Mouse (Mus musculus) heart, postnatal 14 days (tissue): ENCODE results near the gene Lrch1. TPM values are rescaled to one million over a fixed set of nuclear protein-coding genes. Genes with fewer than 3 reads are reported as not detected.

ENCODE experiments used
- DNase-seq, 2 experiments: peaks; one replicate each; pipeline ENCODE4 v3.0.0; 2021 to 2022
- intact Hi-C: fragments of 180-260 bp; cut with DNase I; formaldehyde crosslinking; loops from one replicate; pipeline ENCODE4 v1.15.1; 2025
- total RNA-seq, 2 experiments: library from RNA; stranded (reverse); gene quantifications; 2 replicates each; pipeline ENCODE4 v1.2.3; 2021

Gene Lrch1
- total RNA-seq, 2 experiments from 2014 or later, result 17.5 to 18.5 TPM

GRCm38 (mm10) chr14:74903047-74903446 is 44.6 kb downstream of the Lrch1 start:
- intact Hi-C loops, result loop anchor here (2.0 kb wide), 1 partner anchor 44 kb away; the partner anchor contains the start of gene Lrch1
- peak; percentile 55 to 71 for DNase-seq

- intact Hi-C loops, result loop anchor here (2.0 kb wide), 1 partner anchor 34 kb away; no protein-coding TSS in a partner anchor
- no peak for DNase-seq
Observed at GRCm38 (mm10) chr14:74900705-74901369, 46.8 kb downstream of the Lrch1 start.

GRCm38 (mm10) chr14:74899953-74900704 is 47.5 kb downstream of the Lrch1 start:
- DNase-seq, result peak; percentile 61 to 70
- intact Hi-C loops, result loop anchor here (2.0 kb wide), 2 partner anchors 15 to 33 kb away; no protein-coding TSS in a partner anchor

GRCm38 (mm10) chr14:74898939-74899338 is 48.7 kb downstream of the Lrch1 start:
- intact Hi-C loops, result loop anchor here (2.0 kb wide), 1 partner anchor 14 kb away; no protein-coding TSS in a partner anchor
- DNase-seq, result no peak

- DNase-seq, result no peak
- intact Hi-C loops, result loop anchor here (2.0 kb wide), 1 partner anchor 21 kb away; no protein-coding TSS in a partner anchor
Observed at GRCm38 (mm10) chr14:74893693-74894092, 54.0 kb downstream of the Lrch1 start.

- no peak for DNase-seq
- intact Hi-C loops, result loop anchor here (2.0 kb wide), 1 partner anchor 20 kb away; no protein-coding TSS in a partner anchor
Observed at GRCm38 (mm10) chr14:74893085-74893648, 54.5 kb downstream of the Lrch1 start.

- DNase-seq, result no peak
- intact Hi-C loops, result no loop called here
Observed at GRCm38 (mm10) chr14:74889304-74889703, 58.4 kb downstream of the Lrch1 start.

- intact Hi-C loops, result no loop called here
- DNase-seq, result no peak
Observed at GRCm38 (mm10) chr14:74888103-74888502, 59.6 kb downstream of the Lrch1 start.

GRCm38 (mm10) chr14:74886453-74886852 is 61.2 kb downstream of the Lrch1 start:
- no peak for DNase-seq
- intact Hi-C loops, result no loop called here

GRCm38 (mm10) chr14:74884920-74885319 is 62.8 kb downstream of the Lrch1 start:
- DNase-seq, result no peak
- intact Hi-C loops, result loop anchor here (2.0 kb wide), 1 partner anchor 14 kb away; no protein-coding TSS in a partner anchor

GRCm38 (mm10) chr14:74884024-74884680 is 63.5 kb downstream of the Lrch1 start:
- intact Hi-C loops, result loop anchor here (2.0 kb wide), 1 partner anchor 15 kb away; no protein-coding TSS in a partner anchor
- DNase-seq, result peak; percentile 65 to 73

- intact Hi-C loops, result no loop called here
- DNase-seq, result no peak
Observed at GRCm38 (mm10) chr14:74883204-74883603, 64.5 kb downstream of the Lrch1 start.

- intact Hi-C loops, result no loop called here
- DNase-seq, result no peak
Observed at GRCm38 (mm10) chr14:74882754-74883153, 64.9 kb downstream of the Lrch1 start.

GRCm38 (mm10) chr14:74880868-74881267 is 66.8 kb downstream of the Lrch1 start:
- intact Hi-C loops, result no loop called here
- DNase-seq, result no peak

- no peak for DNase-seq
- intact Hi-C loops, result no loop called here
Observed at GRCm38 (mm10) chr14:74879480-74879879, 68.2 kb downstream of the Lrch1 start.

- no peak for DNase-seq
- intact Hi-C loops, result no loop called here
Observed at GRCm38 (mm10) chr14:74877287-74877686, 70.4 kb downstream of the Lrch1 start.

- intact Hi-C loops, result no loop called here
- DNase-seq, result peak; percentile 27 to 39
Observed at GRCm38 (mm10) chr14:74871220-74871619, 76.5 kb downstream of the Lrch1 start.

GRCm38 (mm10) chr14:74868902-74869230 is 78.8 kb downstream of the Lrch1 start:
- intact Hi-C loops, result no loop called here
- no peak for DNase-seq

GRCm38 (mm10) chr14:74868188-74868901 is 79.3 kb downstream of the Lrch1 start:
- no peak for DNase-seq
- intact Hi-C loops, result no loop called here
